Mouse (Mus musculus) C2C12 (cell line): ENCODE data around the gene Ubxn11.

Source experiments
- CEBPB ChIP-seq: IDR thresholded peaks from one replicate; pipeline ENCODE4 v1.6.1; 2011; ENCODE audit warnings: low read depth, mild to moderate bottlenecking, control low read depth, moderate library complexity
- CTCF ChIP-seq: IDR thresholded peaks from one replicate; pipeline ENCODE4 v1.5.1; 2011; ENCODE audit not compliant: control insufficient read depth, insufficient read depth, insufficient read length
- FOSL1 ChIP-seq: IDR thresholded peaks from one replicate; pipeline ENCODE4 v1.8.0; 2011; ENCODE audit warnings: mild to moderate bottlenecking, low read length; ENCODE audit not compliant: poor library complexity, insufficient read depth, severe bottlenecking
- MAX ChIP-seq: IDR thresholded peaks from one replicate; pipeline ENCODE4 v1.6.1; 2011; ENCODE audit warnings: mild to moderate bottlenecking, control low read depth
- USF1 ChIP-seq: IDR thresholded peaks from one replicate; pipeline ENCODE4 v1.6.1; 2011; ENCODE audit warnings: low read depth, mild to moderate bottlenecking, control low read depth, moderate library complexity

DNA sequence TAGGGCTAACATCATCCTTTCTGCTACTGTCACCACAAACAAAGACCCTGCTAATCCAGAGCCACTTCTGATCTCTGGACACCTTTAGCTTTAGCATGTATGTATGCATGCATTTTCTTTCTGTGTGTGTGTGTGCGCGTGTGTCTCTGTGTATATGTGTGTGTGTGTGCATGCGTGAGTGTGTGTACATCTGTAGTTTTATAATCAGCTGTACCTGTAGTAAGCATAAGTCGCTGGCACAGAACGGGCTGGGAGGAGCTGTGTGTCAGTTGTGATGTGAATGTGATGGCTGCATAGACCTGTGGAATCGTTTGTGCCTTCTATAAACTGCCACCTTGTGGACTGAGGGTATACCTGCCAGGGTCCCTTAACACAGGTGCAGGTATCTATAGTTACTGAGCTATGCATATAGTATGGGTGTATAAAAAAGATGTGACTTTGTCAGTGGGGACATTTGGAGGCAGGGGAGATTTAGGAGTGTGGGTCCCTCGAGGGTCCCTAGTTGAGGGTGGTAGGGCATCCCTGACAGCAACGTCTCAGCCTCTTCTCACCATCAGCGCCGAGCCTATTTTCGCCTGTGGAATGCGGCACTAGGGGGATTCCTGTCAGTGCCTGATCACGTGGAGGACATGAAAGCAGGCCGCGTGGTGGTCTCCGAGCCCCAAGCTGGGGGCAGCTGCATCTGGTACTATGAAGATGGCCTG lies 11.7 kb upstream of the Ubxn11 start:
- TF ChIP-seq CTCF (no peak), CEBPB (no peak), USF1 (no peak), FOSL1 (no peak), MAX (no peak)
